Mouse (Mus musculus) spleen, embryonic (tissue): ENCODE results near the gene Cnot4.

Experiments used
- CTCF ChIA-PET: fragments of 350-600 bp; sonication (Branson Sonifier 250); formaldehyde crosslinking; loops from one replicate; lab custom pipeline; 2022; lab: Charles Lee

Gene Cnot4

GRCm38 (mm10) chr6:35043127-35043526, 90.4 kb downstream of the Cnot4 start:
- CTCF ChIA-PET, result interaction anchor here (0.5 kb wide), 1 partner anchor 76 kb away, joined by 3 read pairs; no protein-coding TSS in a partner anchor

GRCm38 (mm10) chr6:35033341-35033740, 100.2 kb downstream of the Cnot4 start:
- CTCF ChIA-PET, result no interaction called here

GRCm38 (mm10) chr6:35032704-35033103, 100.8 kb downstream of the Cnot4 start:
- CTCF ChIA-PET, result no interaction called here

GRCm38 (mm10) chr6:35030811-35031210, 102.7 kb downstream of the Cnot4 start:
- CTCF ChIA-PET, result no interaction called here

- CTCF ChIA-PET, result no interaction called here
Observed at GRCm38 (mm10) chr6:35030226-35030625, 103.3 kb downstream of the Cnot4 start.

- CTCF ChIA-PET, result interaction anchor here (0.7 kb wide), 1 partner anchor 12 kb away, joined by 4 read pairs; no protein-coding TSS in a partner anchor
Observed at GRCm38 (mm10) chr6:35028023-35028422, 105.5 kb downstream of the Cnot4 start.

- CTCF ChIA-PET, result no interaction called here
Observed at GRCm38 (mm10) chr6:35027257-35027656, 106.3 kb downstream of the Cnot4 start.

GRCm38 (mm10) chr6:35016624-35017023, 116.9 kb downstream of the Cnot4 start:
- CTCF ChIA-PET, result interaction anchor here (0.5 kb wide), 1 partner anchor 184 kb away, joined by 4 read pairs; no protein-coding TSS in a partner anchor

GRCm38 (mm10) chr6:35011953-35012352, 121.6 kb downstream of the Cnot4 start:
- CTCF ChIA-PET, result no interaction called here

- CTCF ChIA-PET, result no interaction called here
Observed at GRCm38 (mm10) chr6:35010705-35011104, 122.8 kb downstream of the Cnot4 start.

- CTCF ChIA-PET, result no interaction called here
Observed at GRCm38 (mm10) chr6:35002261-35002669, 131.3 kb downstream of the Cnot4 start.

- CTCF ChIA-PET, result no interaction called here
Observed at GRCm38 (mm10) chr6:34999101-34999500, 134.4 kb downstream of the Cnot4 start.

- CTCF ChIA-PET, result no interaction called here
Observed at GRCm38 (mm10) chr6:34996496-34996895, 137.0 kb downstream of the Cnot4 start.

GRCm38 (mm10) chr6:34995265-34995681, 138.3 kb downstream of the Cnot4 start:
- CTCF ChIA-PET, result no interaction called here

- CTCF ChIA-PET, result no interaction called here
Observed at GRCm38 (mm10) chr6:34994692-34995091, 138.8 kb downstream of the Cnot4 start.

GRCm38 (mm10) chr6:34989263-34989662, 144.3 kb downstream of the Cnot4 start:
- CTCF ChIA-PET, result no interaction called here

GRCm38 (mm10) chr6:34988081-34988761, 145.3 kb downstream of the Cnot4 start, which contains the start of gene Slc23a4:
Gene Slc23a4 (minus strand): TSS chr6:34988404.
- CTCF ChIA-PET, result interaction anchor here (0.6 to 0.8 kb wide), 4 partner anchors 53 to 205 kb away, joined by 3 to 4 read pairs (median 4); no protein-coding TSS in a partner anchor

GRCm38 (mm10) chr6:34987085-34987645, 146.4 kb downstream of the Cnot4 start:
- CTCF ChIA-PET, result interaction anchor here (0.8 kb wide), 1 partner anchor 94 kb away, joined by 3 read pairs; no protein-coding TSS in a partner anchor

GRCm38 (mm10) chr6:34980661-34981060, 152.9 kb downstream of the Cnot4 start:
- CTCF ChIA-PET, result no interaction called here

- CTCF ChIA-PET, result no interaction called here
Observed at GRCm38 (mm10) chr6:34979291-34979690, 154.2 kb downstream of the Cnot4 start.
